Mouse (Mus musculus) heart, adult 2 months (tissue): ENCODE measurements around the gene Anks1.

Source experiments
- CTCF ChIP-seq: fragments of 200-600 bp; IDR thresholded peaks from 2 replicates; pipeline ENCODE4 v1.8.1; 2022; ENCODE audit warnings: antibody characterized with exemption, mild to moderate bottlenecking, moderate library complexity
- EP300 ChIP-seq: fragments of 200-500 bp; IDR thresholded peaks from 2 replicates; pipeline ENCODE4 v1.6.1; 2011; ENCODE audit warnings: low read depth, low read length, control low read depth; ENCODE audit not compliant: insufficient read depth

DNA sequence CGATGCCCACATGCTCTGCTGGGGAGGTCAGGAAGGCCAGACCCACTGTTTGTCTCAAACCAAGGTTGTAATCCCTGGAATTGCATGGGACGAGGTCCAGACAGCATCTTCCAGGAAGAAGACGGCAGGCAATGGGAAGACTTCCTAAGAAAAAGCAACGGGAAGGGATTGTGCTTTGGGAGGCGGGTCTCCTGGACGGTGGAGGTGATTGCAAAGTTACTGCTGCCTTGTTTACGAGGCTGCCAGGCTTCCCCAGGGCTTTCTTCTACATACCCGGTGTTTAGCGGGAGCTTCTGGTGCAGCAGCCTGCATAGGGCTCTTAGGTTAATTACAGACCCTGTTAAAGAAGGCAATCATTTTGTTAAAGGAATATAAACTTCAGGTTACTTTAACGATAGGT, 119.1 kb downstream of the Anks1 start:
- TF ChIP-seq CTCF (no peak), EP300 (no peak)
